Mouse (Mus musculus) myocyte (in vitro differentiated cells): Measurements from ENCODE around the gene Nup107. TPM values are rescaled to one million over a fixed set of nuclear protein-coding genes. Genes with fewer than 3 reads are reported as not detected.
A peak's percentile ranks its signal among the peaks of the same experiment; 100 is the strongest.

Experiments
- H3K27me3 ChIP-seq: one replicate; pipeline ENCODE4 v1.6.1; 2011; ENCODE audit not compliant: control insufficient read depth, insufficient read depth, insufficient read length
- H3K36me3 ChIP-seq: one replicate; pipeline ENCODE4 v1.6.1; 2011; ENCODE audit not compliant: control insufficient read depth, insufficient read depth
- H3K4me2 ChIP-seq: one replicate; pipeline ENCODE4 v1.6.1; 2011; ENCODE audit warnings: low read depth, control low read depth
- H3K4me3 ChIP-seq: one replicate; pipeline ENCODE4 v1.5.1; 2011; ENCODE audit warnings: mild to moderate bottlenecking, control low read depth, moderate library complexity
- H3K79me2 ChIP-seq: one replicate; pipeline ENCODE4 v1.6.1; 2011; ENCODE audit not compliant: control insufficient read depth, insufficient read depth
- H3ac ChIP-seq: one replicate; pipeline ENCODE4 v1.6.1; 2011; ENCODE audit not compliant: control insufficient read depth, insufficient read length
- CEBPB ChIP-seq: IDR thresholded peaks from 2 replicates; pipeline ENCODE4 v1.6.1; 2011; ENCODE audit warnings: mild to moderate bottlenecking, moderate library complexity; ENCODE audit not compliant: poor library complexity, insufficient read depth, severe bottlenecking
- E2F4 ChIP-seq: IDR thresholded peaks from one replicate; pipeline ENCODE4 v1.6.1; 2011; ENCODE audit warnings: mild to moderate bottlenecking, control low read depth, moderate library complexity; ENCODE audit not compliant: insufficient read depth
- MAX ChIP-seq: IDR thresholded peaks from one replicate; pipeline ENCODE4 v1.6.1; 2011; ENCODE audit warnings: low read depth, mild to moderate bottlenecking, control low read depth
- MYOD1 ChIP-seq, 3 experiments: IDR thresholded peaks; one replicate each; pipeline ENCODE4 v1.6.1; 2011; ENCODE audit warnings: control low read depth in 2 of 3, low read depth in 2 of 3, mild to moderate bottlenecking in 2 of 3, moderate library complexity in 1 of 3; ENCODE audit not compliant: insufficient read length in 2 of 3, control insufficient read depth in 1 of 3
- MYOG ChIP-seq, 3 experiments: IDR thresholded peaks; one replicate each; pipeline ENCODE4 v1.6.1; 2011; ENCODE audit warnings: control low read depth in 2 of 3, low read depth in 2 of 3, mild to moderate bottlenecking in 2 of 3; ENCODE audit not compliant: insufficient read length in 2 of 3, control insufficient read depth in 1 of 3, insufficient read depth in 1 of 3
- POLR2A ChIP-seq: IDR thresholded peaks from one replicate; pipeline ENCODE4 v1.6.1; 2011; ENCODE audit warnings: low read depth, mild to moderate bottlenecking, control low read depth, moderate library complexity; ENCODE audit not compliant: insufficient read length
- POLR2AphosphoS2 ChIP-seq: IDR thresholded peaks from one replicate; pipeline ENCODE4 v1.6.1; 2011; ENCODE audit warnings: low read depth, control low read depth; ENCODE audit not compliant: insufficient read length
- REST ChIP-seq: IDR thresholded peaks from one replicate; pipeline ENCODE4 v1.6.1; 2011; ENCODE audit warnings: mild to moderate bottlenecking, control low read depth, moderate library complexity; ENCODE audit not compliant: insufficient read depth, insufficient read length
- SRF ChIP-seq: IDR thresholded peaks from one replicate; pipeline ENCODE4 v1.6.1; 2011; ENCODE audit warnings: low read depth; ENCODE audit not compliant: control insufficient read depth, insufficient read length
- TCF12 ChIP-seq: IDR thresholded peaks from one replicate; pipeline ENCODE4 v1.6.1; 2011; ENCODE audit warnings: mild to moderate bottlenecking, control low read depth; ENCODE audit not compliant: poor library complexity, insufficient read depth, severe bottlenecking
- TCF3 ChIP-seq: IDR thresholded peaks from one replicate; pipeline ENCODE4 v1.6.1; 2011; ENCODE audit warnings: low read depth, control low read depth; ENCODE audit not compliant: insufficient read length
- USF1 ChIP-seq: IDR thresholded peaks from one replicate; pipeline ENCODE4 v1.6.1; 2011; ENCODE audit warnings: low read depth, mild to moderate bottlenecking, control low read depth, moderate library complexity
- polyA plus RNA-seq: library from polyadenylated mRNA; unstranded; fragments of >200 nt; fragmentation: generic; extraction: Trizol; gene quantifications from one replicate; pipeline ENCODE4 v1.2.1, GENCODE M21; 2012; ENCODE audit warnings: missing spikeins

The Nup107 gene
- polyA plus RNA-seq, 1 experiment = 16.8 TPM

DNA sequence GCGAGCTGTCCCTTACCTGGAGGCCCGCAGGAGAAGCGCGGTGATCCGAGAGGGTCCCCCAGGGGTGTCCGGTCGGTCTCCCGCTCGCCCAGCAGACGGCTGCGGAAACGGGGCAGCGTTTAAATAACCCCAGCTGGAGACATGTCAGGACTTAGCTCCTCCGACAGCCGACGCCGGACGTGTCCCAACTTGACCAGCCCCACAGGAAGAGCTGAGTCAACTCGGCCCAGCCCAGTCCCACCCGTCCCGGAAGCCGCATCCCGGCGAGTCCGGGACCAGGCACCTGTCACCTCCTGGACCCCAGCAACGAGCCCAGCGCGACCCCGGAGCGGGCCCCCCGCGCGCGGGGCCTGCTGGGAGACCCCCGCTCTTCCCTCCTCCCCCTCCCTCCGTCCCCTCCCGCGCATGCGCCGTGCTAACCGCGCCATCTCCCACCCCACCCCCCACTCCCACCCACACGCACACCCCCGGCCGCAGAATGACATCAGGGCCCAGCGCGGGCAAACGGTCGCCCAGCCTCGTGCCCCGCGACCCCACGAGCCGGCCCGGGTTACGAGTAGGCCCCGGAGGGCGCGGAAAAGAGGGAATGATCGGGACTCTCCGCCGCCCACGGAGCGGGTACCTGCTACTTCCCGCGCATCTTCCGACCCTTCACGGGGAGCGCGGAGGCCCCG lies 82.4 kb downstream of the Nup107 start:
- TF ChIP-seq SRF (peak; percentile 42), MYOG (IDR thresholded peaks at IDR 0.05; ENCODE audit: control insufficient read depth in 1 of 3, insufficient read depth in 1 of 3, insufficient read length in 2 of 3, low read depth in 2 of 3) (peak in 1 of 3 experiments; percentile 69), POLR2A (peak; percentile 66), TCF12 (no peak), E2F4 (no peak), MYOD1 (IDR thresholded peaks at IDR 0.05; ENCODE audit: control insufficient read depth in 1 of 3, insufficient read length in 2 of 3, low read depth in 2 of 3) (peak in 2 of 3 experiments; percentile 40 to 80), MAX (no peak), POLR2AphosphoS2 (peak; percentile 69)
- peak overlapping the region; percentile 74 for H3ac ChIP-seq
- no peaks in the 10 kb centered on the region for H3K27me3 ChIP-seq
- peak overlapping the region; percentile 86 for H3K4me3 ChIP-seq
- H3K36me3 ChIP-seq = peaks cover 19% of the 10 kb centered on the region
- peak overlapping the region; percentile 70 for H3K4me2 ChIP-seq
- peaks cover 48% of the 10 kb centered on the region for H3K79me2 ChIP-seq

DNA sequence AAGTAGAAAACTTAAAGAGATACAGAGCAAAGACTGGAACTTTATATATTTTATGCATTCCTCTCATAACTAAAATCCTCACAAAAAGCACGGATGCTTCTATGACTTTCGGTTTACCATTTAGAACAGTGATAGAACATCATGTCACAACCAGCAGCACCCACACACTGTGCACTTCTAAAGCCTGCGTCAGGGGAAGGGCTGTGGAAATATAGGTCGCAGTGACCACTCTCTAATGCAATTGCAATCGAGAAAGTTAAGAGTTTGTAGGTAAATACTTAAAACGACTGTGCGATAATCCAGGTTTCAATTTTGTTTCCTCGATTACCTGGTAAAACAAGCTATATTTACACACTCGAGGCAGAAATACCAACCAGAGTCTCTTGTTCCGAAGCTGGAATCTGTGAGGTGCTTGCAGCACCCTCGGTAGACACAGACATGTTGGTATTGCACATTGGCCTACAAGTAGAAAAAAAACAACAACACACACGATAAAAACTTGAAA lies 83.1 kb downstream of the Nup107 start:
- Histone ChIP-seq H3K4me2 (peak overlapping the region; percentile 70), H3K36me3 (peaks cover 26% of the 10 kb centered on the region), H3K79me2 (peaks cover 55% of the 10 kb centered on the region), H3K27me3 (no peaks in the 10 kb centered on the region), H3K4me3 (peak overlapping the region; percentile 86), H3ac (peak overlapping the region; percentile 74)
- TF ChIP-seq USF1 (no peak), MYOD1 (IDR thresholded peaks at IDR 0.05; ENCODE audit: control insufficient read depth in 1 of 3, insufficient read length in 2 of 3, low read depth in 2 of 3) (no peak), TCF12 (no peak), SRF (no peak)

DNA sequence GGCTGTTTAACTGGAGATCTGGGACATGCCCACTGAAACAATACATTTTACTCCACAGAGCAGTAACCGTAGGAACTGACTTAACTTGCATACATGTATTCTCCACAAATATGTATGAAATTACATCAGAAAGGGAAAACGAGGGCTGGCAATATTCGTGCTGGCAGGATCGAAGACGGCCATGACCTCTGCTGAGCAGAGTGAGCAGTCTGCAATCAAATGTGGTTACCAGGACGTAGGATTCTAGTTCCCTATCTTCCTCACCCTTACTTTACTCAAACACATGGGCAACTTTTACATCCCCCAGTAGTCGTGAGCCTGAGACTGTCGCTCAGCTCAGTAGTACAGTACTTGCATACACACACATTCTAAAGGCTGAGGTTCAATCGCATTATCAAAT lies 83.6 kb downstream of the Nup107 start:
- peaks cover 56% of the 10 kb centered on the region for H3K79me2 ChIP-seq
- H3ac ChIP-seq = no peak overlapping the region
- peaks cover 31% of the 10 kb centered on the region for H3K36me3 ChIP-seq
- H3K4me3 ChIP-seq = peak overlapping the region; percentile 86
- TF ChIP-seq POLR2AphosphoS2 = no peak
- no peak for TF ChIP-seq POLR2A
- TF ChIP-seq MYOG (IDR thresholded peaks at IDR 0.05; ENCODE audit: control insufficient read depth in 1 of 3, insufficient read depth in 1 of 3, insufficient read length in 2 of 3, low read depth in 2 of 3) = no peak
- TF ChIP-seq MAX = no peak
- no peak for TF ChIP-seq CEBPB
- TF ChIP-seq SRF = no peak
- TF ChIP-seq REST = no peak
- no peak for TF ChIP-seq TCF12
- TF ChIP-seq MYOD1 (IDR thresholded peaks at IDR 0.05; ENCODE audit: control insufficient read depth in 1 of 3, insufficient read length in 2 of 3, low read depth in 2 of 3) = no peak
- no peaks in the 10 kb centered on the region for H3K27me3 ChIP-seq
- H3K4me2 ChIP-seq = peak overlapping the region; percentile 70

DNA sequence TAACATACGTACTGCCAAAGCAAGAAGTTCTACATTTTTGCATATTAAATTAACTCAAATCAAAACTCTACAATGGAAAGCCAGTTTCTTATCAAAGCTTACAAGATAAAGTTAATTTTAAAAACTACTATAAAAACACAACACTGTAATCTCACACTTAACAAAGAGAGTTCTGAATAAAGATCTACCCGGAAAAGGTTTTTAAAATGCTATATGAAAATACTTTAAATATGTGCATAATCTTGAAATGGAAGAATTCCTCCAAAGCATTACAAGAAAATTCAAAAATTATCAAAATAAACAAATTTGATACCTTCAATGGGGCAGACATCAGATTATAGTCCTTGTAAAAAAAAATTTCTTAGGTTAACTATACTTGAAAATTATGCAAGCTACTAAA lies 84.1 kb downstream of the Nup107 start:
- peaks cover 56% of the 10 kb centered on the region for H3K79me2 ChIP-seq
- TF ChIP-seq TCF3 (no peak), MAX (no peak), USF1 (no peak), POLR2AphosphoS2 (no peak), MYOG (IDR thresholded peaks at IDR 0.05; ENCODE audit: control insufficient read depth in 1 of 3, insufficient read depth in 1 of 3, insufficient read length in 2 of 3, low read depth in 2 of 3) (no peak), CEBPB (no peak), E2F4 (no peak), POLR2A (no peak), SRF (no peak), TCF12 (no peak), REST (no peak), MYOD1 (IDR thresholded peaks at IDR 0.05; ENCODE audit: control insufficient read depth in 1 of 3, insufficient read length in 2 of 3, low read depth in 2 of 3) (no peak)
- H3K27me3 ChIP-seq = no peaks in the 10 kb centered on the region
- H3K4me2 ChIP-seq = peak overlapping the region; percentile 70
- H3K36me3 ChIP-seq = peaks cover 36% of the 10 kb centered on the region
- H3ac ChIP-seq = no peak overlapping the region
- H3K4me3 ChIP-seq = peak overlapping the region; percentile 86
